Mouse (Mus musculus) c-Kit-negative CD71-positive TER-119-positive erythroid progenitor cells, embryonic 14.5 days (primary cell): ENCODE results near the gene Msh4.

Source experiments
- DNase-seq: peaks from one replicate; pipeline ENCODE4 v3.0.0-alpha.2; 2013; ENCODE audit warnings: low read depth, low spot score

Gene Msh4

GRCm38 (mm10) chr3:153808406-153808805 is 97.5 kb downstream of the Msh4 start:
- no peak for DNase-seq

- DNase-seq, result no peak
Measured at GRCm38 (mm10) chr3:153807444-153808149, 98.3 kb downstream of the Msh4 start.
